Mouse (Mus musculus): Measurements from ENCODE around the gene Cldn7. TPM values are rescaled to one million over a fixed set of nuclear protein-coding genes. Genes with fewer than 3 reads are reported as not detected.
"Not testable (repeated sequence)": the region's sequence is repeated elsewhere in the genome, so short reads cannot be mapped to it uniquely, and the experiment has no call there.

Gene Cldn7
- polyA plus RNA-seq, 1 experiment: 106 TPM

- peak overlapping the region; percentile 85 for H3K9ac ChIP-seq (ENCODE audit: low read depth, poor library complexity, severe bottlenecking)
- peaks cover 28% of the 10 kb centered on the region for H3K36me3 ChIP-seq (ENCODE audit: control insufficient read depth, insufficient read depth, low read length, poor library complexity, severe bottlenecking)
- H3K4me1 ChIP-seq (ENCODE audit: control insufficient read depth, insufficient read depth, low read length): peaks cover 2% of the 10 kb centered on the region
- peak overlapping the region; percentile 94 for H3K4me3 ChIP-seq (ENCODE audit: low read depth, low read length)
- no peaks in the 10 kb centered on the region for H3K9me3 ChIP-seq (replicated peaks; ENCODE audit: control insufficient read depth, insufficient read depth, low read length, poor library complexity, severe bottlenecking)
- no peaks in the 10 kb centered on the region for H3K27me3 ChIP-seq (ENCODE audit: control insufficient read depth, insufficient read depth, low read length, poor library complexity, severe bottlenecking)
- TF ChIP-seq EP300 (IDR thresholded peaks at IDR 0.05; ENCODE audit: insufficient read depth, low read depth, low read length) (no peak), CTCF (IDR thresholded peaks at IDR 0.05; ENCODE audit: low read depth, low read length) (no peak), POLR2A (IDR thresholded peaks at IDR 0.05; ENCODE audit: insufficient read depth, low read length) (no peak)
- peak overlapping the region; percentile 98 for H3K27ac ChIP-seq (ENCODE audit: insufficient read depth, low read length)
Measured at GRCm38 (mm10) chr11:69922012-69922756, 42.4 kb upstream of the Cldn7 start.

GRCm38 (mm10) chr11:69922796-69923195, 41.8 kb upstream of the Cldn7 start:
- peak overlapping the region; percentile 85 for H3K9ac ChIP-seq (ENCODE audit: low read depth, poor library complexity, severe bottlenecking)
- H3K4me3 ChIP-seq (ENCODE audit: low read depth, low read length): 0 out of 2 replicates have a peak overlapping the region, but pooled peaks have one; percentile 34
- H3K9me3 ChIP-seq (replicated peaks; ENCODE audit: control insufficient read depth, insufficient read depth, low read length, poor library complexity, severe bottlenecking): no peaks in the 10 kb centered on the region
- H3K36me3 ChIP-seq (ENCODE audit: control insufficient read depth, insufficient read depth, low read length, poor library complexity, severe bottlenecking): peaks cover 22% of the 10 kb centered on the region
- H3K27ac ChIP-seq (ENCODE audit: insufficient read depth, low read length): peak overlapping the region; percentile 98
- H3K27me3 ChIP-seq (ENCODE audit: control insufficient read depth, insufficient read depth, low read length, poor library complexity, severe bottlenecking): no peaks in the 10 kb centered on the region
- H3K4me1 ChIP-seq (ENCODE audit: control insufficient read depth, insufficient read depth, low read length): peaks cover 2% of the 10 kb centered on the region
- TF ChIP-seq EP300 (IDR thresholded peaks at IDR 0.05; ENCODE audit: insufficient read depth, low read depth, low read length): no peak
- no peak for TF ChIP-seq POLR2A (IDR thresholded peaks at IDR 0.05; ENCODE audit: insufficient read depth, low read length)

GRCm38 (mm10) chr11:69927501-69927900, 37.1 kb upstream of the Cldn7 start:
- no peaks in the 10 kb centered on the region for H3K27me3 ChIP-seq (ENCODE audit: control insufficient read depth, insufficient read depth, low read length, poor library complexity, severe bottlenecking)
- H3K4me3 ChIP-seq (ENCODE audit: low read depth, low read length): no peak overlapping the region
- TF ChIP-seq POLR2A (IDR thresholded peaks at IDR 0.05; ENCODE audit: insufficient read depth, low read length): no peak
- TF ChIP-seq CTCF (IDR thresholded peaks at IDR 0.05; ENCODE audit: low read depth, low read length): no peak
- TF ChIP-seq EP300 (IDR thresholded peaks at IDR 0.05; ENCODE audit: insufficient read depth, low read depth, low read length): no peak
- no peaks in the 10 kb centered on the region for H3K9me3 ChIP-seq (replicated peaks; ENCODE audit: control insufficient read depth, insufficient read depth, low read length, poor library complexity, severe bottlenecking)
- no peak overlapping the region for H3K9ac ChIP-seq (ENCODE audit: low read depth, poor library complexity, severe bottlenecking)
- H3K36me3 ChIP-seq (ENCODE audit: control insufficient read depth, insufficient read depth, low read length, poor library complexity, severe bottlenecking): no peaks in the 10 kb centered on the region
- no peak overlapping the region for H3K27ac ChIP-seq (ENCODE audit: insufficient read depth, low read length)
- H3K4me1 ChIP-seq (ENCODE audit: control insufficient read depth, insufficient read depth, low read length): no peaks in the 10 kb centered on the region

GRCm38 (mm10) chr11:69929712-69930111, 34.9 kb upstream of the Cldn7 start:
- no peak overlapping the region for H3K27ac ChIP-seq (ENCODE audit: insufficient read depth, low read length)
- TF ChIP-seq POLR2A (IDR thresholded peaks at IDR 0.05; ENCODE audit: insufficient read depth, low read length) (no peak), EP300 (IDR thresholded peaks at IDR 0.05; ENCODE audit: insufficient read depth, low read depth, low read length) (no peak), CTCF (IDR thresholded peaks at IDR 0.05; ENCODE audit: low read depth, low read length) (no peak)
- H3K36me3 ChIP-seq (ENCODE audit: control insufficient read depth, insufficient read depth, low read length, poor library complexity, severe bottlenecking): no peaks in the 10 kb centered on the region
- H3K4me3 ChIP-seq (ENCODE audit: low read depth, low read length): no peak overlapping the region
- H3K4me1 ChIP-seq (ENCODE audit: control insufficient read depth, insufficient read depth, low read length): no peaks in the 10 kb centered on the region
- no peaks in the 10 kb centered on the region for H3K27me3 ChIP-seq (ENCODE audit: control insufficient read depth, insufficient read depth, low read length, poor library complexity, severe bottlenecking)
- no peaks in the 10 kb centered on the region for H3K9me3 ChIP-seq (replicated peaks; ENCODE audit: control insufficient read depth, insufficient read depth, low read length, poor library complexity, severe bottlenecking)
- no peak overlapping the region for H3K9ac ChIP-seq (ENCODE audit: low read depth, poor library complexity, severe bottlenecking)

GRCm38 (mm10) chr11:69930176-69930575, 34.4 kb upstream of the Cldn7 start:
- H3K27me3 ChIP-seq (ENCODE audit: control insufficient read depth, insufficient read depth, low read length, poor library complexity, severe bottlenecking); H3K4me3 ChIP-seq (ENCODE audit: low read depth, low read length); H3K4me1 ChIP-seq (ENCODE audit: control insufficient read depth, insufficient read depth, low read length); H3K27ac ChIP-seq (ENCODE audit: insufficient read depth, low read length); H3K36me3 ChIP-seq (ENCODE audit: control insufficient read depth, insufficient read depth, low read length, poor library complexity, severe bottlenecking); H3K9ac ChIP-seq (ENCODE audit: low read depth, poor library complexity, severe bottlenecking); H3K9me3 ChIP-seq (replicated peaks; ENCODE audit: control insufficient read depth, insufficient read depth, low read length, poor library complexity, severe bottlenecking): not testable (repeated sequence)

- H3K9ac ChIP-seq (ENCODE audit: low read depth, poor library complexity, severe bottlenecking): no peak overlapping the region
- H3K36me3 ChIP-seq (ENCODE audit: control insufficient read depth, insufficient read depth, low read length, poor library complexity, severe bottlenecking): no peaks in the 10 kb centered on the region
- TF ChIP-seq EP300 (IDR thresholded peaks at IDR 0.05; ENCODE audit: insufficient read depth, low read depth, low read length): no peak
- H3K4me3 ChIP-seq (ENCODE audit: low read depth, low read length): no peak overlapping the region
- no peaks in the 10 kb centered on the region for H3K9me3 ChIP-seq (replicated peaks; ENCODE audit: control insufficient read depth, insufficient read depth, low read length, poor library complexity, severe bottlenecking)
- H3K27me3 ChIP-seq (ENCODE audit: control insufficient read depth, insufficient read depth, low read length, poor library complexity, severe bottlenecking): no peaks in the 10 kb centered on the region
- no peak overlapping the region for H3K27ac ChIP-seq (ENCODE audit: insufficient read depth, low read length)
- no peaks in the 10 kb centered on the region for H3K4me1 ChIP-seq (ENCODE audit: control insufficient read depth, insufficient read depth, low read length)
Measured at GRCm38 (mm10) chr11:69930967-69931537, 33.5 kb upstream of the Cldn7 start.

All from ES-Bruce4 (cell line).